Mouse (Mus musculus) midbrain, embryonic 13.5 days (tissue): ENCODE measurements at regions not wholly inside any gene's neighbourhood (a gene's known extent, or its start where the extent isn't known, plus 50 kb on each side); places are given as distances from the start of the nearest gene placed in this dataset.

Experiments
- ATAC-seq: fragments of 200-750 bp; cut with Nextera tagmentation; 2 replicates; pipeline ENCODE4 v1.8.0; 2017; ENCODE audit warnings: mild to moderate bottlenecking, moderate TSS enrichment, moderate library complexity
- H3K27ac ChIP-seq: fragments of 300-500 bp; sonication (generic); 2 replicates; pipeline ENCODE4 v1.5.1; 2015; ENCODE audit warnings: inconsistent platforms, mild to moderate bottlenecking, moderate library complexity
- H3K27me3 ChIP-seq: fragments of 300-500 bp; sonication (generic); 2 replicates; pipeline ENCODE4 v1.6.1; 2015; ENCODE audit warnings: mild to moderate bottlenecking, inconsistent platforms
- H3K36me3 ChIP-seq: fragments of 300-500 bp; sonication (generic); 2 replicates; pipeline ENCODE4 v1.6.1; 2015; ENCODE audit warnings: mild to moderate bottlenecking, inconsistent platforms
- H3K4me1 ChIP-seq: fragments of 300-500 bp; sonication (generic); replicated peaks from 2 replicates; pipeline ENCODE4 v1.6.1; 2015; ENCODE audit warnings: inconsistent platforms
- H3K4me2 ChIP-seq: fragments of 300-500 bp; sonication (generic); replicated peaks from 2 replicates; pipeline ENCODE4 v1.6.1; 2015; ENCODE audit warnings: moderate library complexity, mild to moderate bottlenecking, inconsistent platforms
- H3K4me3 ChIP-seq: fragments of 300-500 bp; sonication (generic); replicated peaks from 2 replicates; pipeline ENCODE4 v1.5.1; 2015; ENCODE audit warnings: mild to moderate bottlenecking, inconsistent platforms
- H3K9ac ChIP-seq: fragments of 300-500 bp; sonication (generic); replicated peaks from 2 replicates; pipeline ENCODE4 v1.6.1; 2015; ENCODE audit warnings: mild to moderate bottlenecking, inconsistent platforms
- H3K9me3 ChIP-seq: fragments of 300-500 bp; sonication (generic); 2 replicates; pipeline ENCODE4 v1.6.1; 2016; ENCODE audit warnings: mild to moderate bottlenecking, inconsistent platforms
- WGBS: fragments of 180-500 bp; shearing (Covaris S2); methylation state at CpG from one replicate; pipeline ENCODE4 v1.1.7; 2015; 5-methylcytosine and 5-hydroxymethylcytosine counted together

DNA sequence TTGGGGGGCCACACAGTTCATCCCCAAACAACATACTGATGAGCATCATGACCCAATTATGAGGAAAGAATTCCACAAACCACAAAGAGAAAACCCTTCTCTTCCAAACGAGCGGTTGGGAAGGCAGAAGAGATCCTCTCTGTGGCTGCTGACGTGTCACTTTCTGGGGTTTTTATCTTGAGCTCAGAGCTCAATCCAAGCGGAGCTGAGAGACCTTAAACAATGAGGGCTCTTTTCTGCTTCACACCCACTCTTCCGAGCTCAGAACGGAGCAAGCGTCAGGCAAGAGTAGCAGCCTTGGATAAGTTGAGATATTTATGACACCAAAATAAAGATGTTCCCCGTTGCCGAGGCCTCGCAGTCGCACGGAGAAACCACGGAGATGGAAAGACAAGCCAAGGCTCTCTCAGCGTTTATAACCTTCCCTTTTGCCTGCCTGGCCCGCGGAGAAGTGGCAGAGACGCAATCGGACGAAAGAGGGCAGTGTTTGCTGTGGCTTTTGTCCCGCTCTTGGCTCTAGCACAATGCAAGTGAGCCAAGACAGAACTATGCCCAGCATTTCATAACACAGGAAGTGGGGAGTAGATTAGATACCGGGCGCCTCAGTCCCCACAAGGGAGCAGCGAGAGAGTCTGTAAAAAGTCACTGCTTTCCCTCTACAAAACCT lies 100.7 kb downstream of the Chic2 start:
- ATAC-seq: peak; percentile 81
- H3K9ac ChIP-seq: peak overlapping the region; percentile 57
- peaks cover 79% of the 10 kb centered on the region for H3K27me3 ChIP-seq
- H3K27ac ChIP-seq: no peak overlapping the region
- H3K4me3 ChIP-seq: peak overlapping the region; percentile 34
- no peaks in the 10 kb centered on the region for H3K36me3 ChIP-seq
- WGBS: 1% methylated on average over 23 of the region's 23 CpGs
- peak overlapping the region; percentile 60 for H3K4me2 ChIP-seq
- H3K9me3 ChIP-seq: no peaks in the 10 kb centered on the region
- H3K4me1 ChIP-seq: peaks cover 5% of the 10 kb centered on the region; the same call in 1 of the 2 replicates

DNA sequence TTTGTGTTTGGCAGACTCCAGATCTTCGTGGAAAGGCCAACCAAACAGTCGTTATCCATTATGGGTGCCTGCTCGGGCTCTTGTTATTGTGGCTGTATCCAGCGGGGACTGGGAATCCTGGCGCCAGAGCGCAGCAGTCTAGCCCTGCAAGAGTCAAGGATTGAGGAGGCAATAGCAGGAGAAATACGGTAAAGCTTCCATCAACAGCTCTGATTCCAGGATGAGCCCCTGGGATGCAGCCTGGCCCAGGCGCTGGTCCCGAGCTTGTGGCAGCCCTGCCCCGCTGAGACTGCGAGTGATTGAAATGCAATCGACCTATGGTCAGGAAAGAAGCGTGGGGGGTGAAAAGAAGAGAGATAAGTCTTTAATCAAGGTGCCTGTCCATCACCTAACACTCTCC lies 103.1 kb downstream of the Chic2 start:
- Histone ChIP-seq H3K27ac (no peak overlapping the region), H3K36me3 (no peaks in the 10 kb centered on the region), H3K9me3 (no peaks in the 10 kb centered on the region), H3K4me3 (no peak overlapping the region), H3K9ac (no peak overlapping the region), H3K4me2 (peak overlapping the region; percentile 11), H3K27me3 (peaks cover 71% of the 10 kb centered on the region), H3K4me1 (peaks cover 5% of the 10 kb centered on the region; the same call in 1 of the 2 replicates)
- WGBS: under 1% methylated on average over 13 of the region's 13 CpGs
- no peak for ATAC-seq

DNA sequence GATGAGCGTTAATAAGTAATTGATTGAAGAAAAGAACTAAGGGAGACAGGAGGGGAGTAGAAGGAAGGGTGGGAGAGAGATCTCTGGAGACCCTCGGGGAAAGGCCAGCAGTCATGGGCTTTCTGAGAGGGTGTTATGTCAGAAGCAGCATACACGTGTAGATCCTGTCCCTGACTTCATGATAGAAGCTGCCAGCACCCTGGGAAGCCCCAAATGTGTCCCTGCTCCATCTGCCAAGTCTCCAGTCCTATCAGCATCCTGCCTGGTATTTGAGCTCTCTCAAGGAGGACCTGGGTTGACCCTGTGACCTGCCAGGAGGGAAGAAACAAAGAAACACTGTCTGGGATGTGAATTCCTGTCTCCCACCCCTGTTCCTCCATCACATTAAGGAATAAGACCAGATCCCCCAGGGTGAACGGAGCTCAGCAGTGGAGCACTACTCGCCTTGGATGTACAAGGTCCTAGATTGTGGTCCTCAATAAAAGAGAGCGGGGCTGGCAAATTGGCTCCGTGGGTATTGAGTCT lies 107.1 kb downstream of the Chic2 start:
- H3K4me2 ChIP-seq: no peak overlapping the region
- H3K36me3 ChIP-seq: no peaks in the 10 kb centered on the region
- peaks cover 5% of the 10 kb centered on the region; the same call in 1 of the 2 replicates for H3K4me1 ChIP-seq
- H3K9ac ChIP-seq: no peak overlapping the region
- no peak overlapping the region for H3K4me3 ChIP-seq
- 55% methylated on average over 7 of the region's 7 CpGs for WGBS
- H3K9me3 ChIP-seq: no peaks in the 10 kb centered on the region
- H3K27ac ChIP-seq: no peak overlapping the region
- peaks cover 45% of the 10 kb centered on the region for H3K27me3 ChIP-seq
- ATAC-seq: no peak

DNA sequence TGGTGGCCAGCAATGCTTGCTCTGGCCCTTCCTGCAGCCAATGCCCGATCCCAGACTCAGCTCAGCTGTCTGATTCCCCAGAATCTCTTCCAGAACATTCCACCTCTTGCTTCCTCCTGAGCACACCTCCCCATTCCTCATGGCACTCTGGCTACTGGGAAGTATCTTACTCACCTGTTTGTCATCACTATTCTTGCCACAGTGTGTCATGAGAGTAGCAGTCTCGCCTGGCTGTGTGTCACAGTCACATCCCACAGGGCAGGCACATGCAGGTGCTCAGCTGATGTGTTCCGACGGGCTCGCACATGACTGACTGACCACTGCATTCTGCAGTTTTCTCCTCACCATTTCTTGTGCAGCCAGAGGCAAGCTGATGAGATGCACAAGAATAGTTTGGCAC lies 108.5 kb downstream of the Chic2 start:
- Histone ChIP-seq H3K9me3 (no peaks in the 10 kb centered on the region), H3K4me1 (no peaks in the 10 kb centered on the region), H3K9ac (no peak overlapping the region), H3K27ac (no peak overlapping the region), H3K27me3 (peaks cover 33% of the 10 kb centered on the region), H3K36me3 (no peaks in the 10 kb centered on the region), H3K4me3 (no peak overlapping the region), H3K4me2 (no peak overlapping the region)
- 89% methylated on average over 5 of the region's 5 CpGs for WGBS
- ATAC-seq: no peak

DNA sequence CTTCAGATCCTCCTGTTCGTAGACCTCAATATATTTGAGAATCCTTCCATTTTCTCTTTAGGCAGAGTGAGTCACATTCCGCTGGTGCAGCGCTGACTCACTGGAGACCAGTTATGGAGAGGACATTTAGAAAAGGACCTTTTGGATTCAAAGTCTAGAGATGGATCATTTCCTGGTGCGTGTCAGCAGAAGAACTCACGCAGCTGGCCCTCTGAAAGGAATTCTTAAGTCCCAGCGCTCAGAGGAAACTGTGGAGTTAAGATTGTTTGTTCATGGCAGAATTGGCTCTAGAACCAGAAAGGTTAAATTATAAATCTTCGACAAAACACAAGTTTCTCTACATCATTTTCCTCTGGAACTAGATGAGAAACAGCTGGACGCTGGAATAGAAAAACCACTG lies 108.9 kb downstream of the Chic2 start:
- H3K4me3 ChIP-seq: no peak overlapping the region
- peaks cover 29% of the 10 kb centered on the region for H3K27me3 ChIP-seq
- H3K9me3 ChIP-seq: no peaks in the 10 kb centered on the region
- no peaks in the 10 kb centered on the region for H3K36me3 ChIP-seq
- no peak for ATAC-seq
- no peak overlapping the region for H3K4me2 ChIP-seq
- H3K4me1 ChIP-seq: no peaks in the 10 kb centered on the region
- no peak overlapping the region for H3K9ac ChIP-seq
- H3K27ac ChIP-seq: no peak overlapping the region
- 87% methylated on average over 8 of the region's 8 CpGs for WGBS

DNA sequence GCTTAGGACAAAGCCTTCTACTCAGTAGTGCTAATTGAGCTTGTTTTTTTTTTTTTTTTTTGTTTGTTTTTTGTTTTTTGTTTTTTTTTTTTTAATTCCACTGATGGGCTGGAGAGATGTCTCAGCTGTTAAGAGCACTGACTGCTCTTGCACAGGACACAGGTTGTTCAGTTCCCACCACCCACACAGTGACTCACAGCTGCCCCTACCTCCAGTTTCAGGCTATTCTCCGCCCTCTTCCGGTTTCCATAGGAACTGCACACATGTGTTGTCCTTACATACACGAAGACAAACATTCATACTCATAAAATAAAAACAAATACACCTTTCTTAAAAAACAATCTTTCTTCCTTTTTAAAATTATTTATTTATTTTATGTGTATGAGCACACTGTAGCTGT lies 111.3 kb downstream of the Chic2 start:
- ATAC-seq: no peak
- WGBS: 92% methylated on average over 3 of the region's 3 CpGs
- H3K27me3 ChIP-seq: peaks cover 9% of the 10 kb centered on the region; the same call in 1 of the 2 replicates

DNA sequence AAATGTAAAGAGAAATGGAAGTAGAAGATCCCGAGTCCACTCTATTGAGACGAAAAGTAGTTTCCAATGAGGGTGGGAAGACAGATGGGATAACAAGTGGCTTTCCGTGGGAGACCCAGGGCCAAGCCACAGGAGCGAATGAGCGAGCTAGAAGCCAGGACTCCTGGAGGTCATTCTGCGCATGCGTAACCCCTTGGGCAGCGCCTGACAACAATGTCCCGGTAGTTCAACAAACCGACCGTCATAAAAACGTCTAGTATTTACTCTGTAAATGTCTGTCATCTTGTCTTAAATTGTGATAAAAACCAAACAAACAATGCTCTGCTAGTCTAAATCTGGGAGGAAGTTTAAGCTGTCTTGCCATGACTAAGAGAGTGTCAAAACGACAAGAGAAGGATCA lies 112.4 kb downstream of the Chic2 start:
- 92% methylated on average over 13 of the region's 13 CpGs for WGBS
- Histone ChIP-seq H3K27me3 (peaks cover 4% of the 10 kb centered on the region; the same call in 1 of the 2 replicates), H3K4me3 (no peak overlapping the region), H3K27ac (no peak overlapping the region), H3K4me2 (no peak overlapping the region), H3K4me1 (no peaks in the 10 kb centered on the region), H3K9me3 (no peaks in the 10 kb centered on the region), H3K9ac (no peak overlapping the region), H3K36me3 (no peaks in the 10 kb centered on the region)
- no peak for ATAC-seq

More for the DNA sequence above, 111.3 kb downstream of the Chic2 start:
- Histone ChIP-seq H3K9ac (no peak overlapping the region), H3K36me3 (no peaks in the 10 kb centered on the region), H3K27ac (no peak overlapping the region), H3K4me2 (no peak overlapping the region), H3K4me1 (no peaks in the 10 kb centered on the region), H3K9me3 (no peaks in the 10 kb centered on the region), H3K4me3 (no peak overlapping the region)

DNA sequence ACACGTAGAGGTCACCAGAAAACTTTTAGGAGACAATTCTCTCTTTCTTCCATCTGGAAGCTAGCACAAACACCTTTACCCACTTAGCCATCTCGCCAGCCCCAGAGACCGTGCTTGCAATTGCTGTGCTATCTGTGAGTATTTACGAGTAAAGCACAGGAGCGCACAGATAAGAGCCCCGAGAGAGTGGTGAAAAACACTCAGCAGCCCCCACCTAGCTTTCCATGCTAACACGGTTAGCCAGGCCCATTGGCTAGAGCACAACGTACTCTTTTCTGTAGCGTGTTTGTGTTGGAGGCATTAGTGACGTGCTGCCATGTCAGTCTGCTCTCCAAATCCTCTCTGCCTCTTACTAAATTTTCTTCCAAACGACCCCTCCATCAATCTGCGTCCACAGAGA lies 112.8 kb downstream of the Chic2 start:
- no peaks in the 10 kb centered on the region for H3K36me3 ChIP-seq
- 0 out of 2 replicates have a peak, but pooled peaks cover 4% of the 10 kb centered on the region for H3K27me3 ChIP-seq
- H3K27ac ChIP-seq: no peak overlapping the region
- no peaks in the 10 kb centered on the region for H3K9me3 ChIP-seq
- H3K4me2 ChIP-seq: no peak overlapping the region
- no peak for ATAC-seq
- 91% methylated on average over 12 of the region's 12 CpGs for WGBS
- no peak overlapping the region for H3K4me3 ChIP-seq
- no peak overlapping the region for H3K9ac ChIP-seq
- H3K4me1 ChIP-seq: no peaks in the 10 kb centered on the region

DNA sequence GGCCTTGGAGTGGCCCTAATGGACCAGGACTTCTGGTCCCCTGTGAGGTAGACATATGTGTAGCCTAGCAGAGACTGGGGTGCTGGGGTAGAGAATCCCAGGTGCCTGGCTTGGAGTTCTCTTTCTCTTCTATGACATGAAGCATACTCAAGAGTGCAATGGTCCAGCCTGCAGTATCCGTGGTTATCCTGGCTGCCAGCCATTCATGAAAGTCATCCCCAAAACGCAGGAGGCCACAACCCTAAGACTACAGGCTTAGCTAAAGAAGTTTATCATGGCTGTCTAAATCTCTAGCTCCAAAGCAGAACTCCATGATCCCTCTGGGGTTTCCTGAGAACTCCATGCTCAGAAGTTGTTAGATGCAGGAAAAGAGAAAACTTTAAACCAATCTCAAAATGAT lies 117.0 kb downstream of the Chic2 start:
- no peak overlapping the region for H3K4me2 ChIP-seq
- no peaks in the 10 kb centered on the region for H3K4me1 ChIP-seq
- no peak for ATAC-seq
- H3K9ac ChIP-seq: no peak overlapping the region
- no peaks in the 10 kb centered on the region for H3K9me3 ChIP-seq
- WGBS: 83% methylated on average over 2 of the region's 2 CpGs
- H3K4me3 ChIP-seq: no peak overlapping the region
- no peaks in the 10 kb centered on the region for H3K36me3 ChIP-seq
- no peak overlapping the region for H3K27ac ChIP-seq
- no peaks in the 10 kb centered on the region for H3K27me3 ChIP-seq

DNA sequence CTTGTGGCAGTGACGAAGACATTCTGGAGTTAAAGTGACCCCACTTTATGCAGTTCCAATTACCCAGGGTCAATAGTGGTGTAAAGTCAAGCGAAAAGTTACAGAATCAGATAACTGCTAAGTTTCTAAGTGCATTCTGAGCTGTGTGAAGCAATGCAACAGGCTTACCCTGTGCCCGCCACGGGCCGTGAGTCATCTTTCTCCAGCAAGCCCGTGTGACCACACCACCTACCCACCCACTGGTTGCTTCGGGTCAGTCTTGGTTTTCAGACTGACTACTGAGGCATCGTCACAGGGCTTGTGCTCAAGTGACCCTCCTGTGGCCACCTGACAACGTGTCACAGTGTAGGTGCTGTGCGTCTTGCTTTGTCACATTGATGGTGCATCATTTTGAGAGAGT lies 118.8 kb downstream of the Chic2 start:
- Histone ChIP-seq H3K4me2 (no peak overlapping the region), H3K4me3 (no peak overlapping the region), H3K9me3 (no peaks in the 10 kb centered on the region), H3K27ac (no peak overlapping the region), H3K4me1 (no peaks in the 10 kb centered on the region), H3K27me3 (no peaks in the 10 kb centered on the region), H3K9ac (no peak overlapping the region), H3K36me3 (no peaks in the 10 kb centered on the region)
- WGBS: 91% methylated on average over 10 of the region's 10 CpGs
- ATAC-seq: no peak

DNA sequence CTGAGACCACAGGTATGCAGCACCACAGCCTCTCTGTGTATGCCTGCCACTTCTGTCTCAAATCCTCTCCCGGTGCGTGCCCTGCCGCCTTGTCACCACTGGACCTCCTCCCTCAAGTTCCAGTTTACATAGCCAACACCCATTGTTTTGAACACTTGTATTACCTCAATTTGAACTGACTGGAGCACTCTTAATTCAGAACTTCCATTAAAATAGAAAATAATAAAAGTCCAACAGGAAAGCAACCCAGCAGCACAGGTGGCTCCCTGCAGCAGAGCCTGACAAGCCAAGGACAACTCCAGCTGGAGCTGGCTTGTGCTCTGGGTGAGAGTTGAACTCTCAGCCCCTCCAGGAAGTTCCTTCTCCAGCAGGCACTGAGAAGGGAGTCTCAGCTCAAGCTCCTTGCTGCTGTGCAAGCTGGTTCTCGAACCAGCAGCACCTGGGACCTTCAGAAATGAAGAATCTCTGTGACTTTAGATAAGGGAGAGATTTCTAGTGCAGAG lies 120.5 kb downstream of the Chic2 start:
- Histone ChIP-seq H3K36me3 (no peaks in the 10 kb centered on the region), H3K4me1 (no peaks in the 10 kb centered on the region), H3K27me3 (no peaks in the 10 kb centered on the region), H3K9me3 (no peaks in the 10 kb centered on the region), H3K4me2 (no peak overlapping the region), H3K27ac (no peak overlapping the region), H3K4me3 (no peak overlapping the region), H3K9ac (no peak overlapping the region)
- no peak for ATAC-seq
- WGBS: 82% methylated on average over 4 of the region's 4 CpGs

DNA sequence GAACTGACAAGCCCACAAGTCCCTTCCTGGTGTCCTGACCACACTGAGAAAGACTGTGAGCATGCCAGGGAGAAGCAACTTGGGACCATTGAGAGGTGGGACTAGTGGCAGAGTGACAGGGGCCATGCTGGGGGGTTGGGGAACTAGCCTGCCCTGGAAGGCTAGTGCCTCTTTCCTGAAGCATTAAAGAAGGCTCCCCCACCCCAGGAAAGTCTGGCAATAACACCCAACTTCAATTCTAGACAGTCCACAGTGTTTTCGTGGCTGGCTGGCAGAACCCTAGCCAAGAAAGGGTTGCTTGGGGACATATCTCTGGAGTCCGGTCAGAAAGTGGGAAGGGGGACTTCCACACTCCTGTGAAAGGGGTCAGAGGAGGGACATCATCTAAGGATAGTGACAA lies 121.2 kb downstream of the Chic2 start:
- H3K4me3 ChIP-seq: no peak overlapping the region
- no peaks in the 10 kb centered on the region for H3K4me1 ChIP-seq
- H3K4me2 ChIP-seq: no peak overlapping the region
- H3K27me3 ChIP-seq: no peaks in the 10 kb centered on the region
- ATAC-seq: no peak
- H3K9ac ChIP-seq: no peak overlapping the region
- WGBS: 85% methylated on average over 2 of the region's 2 CpGs
- no peaks in the 10 kb centered on the region for H3K9me3 ChIP-seq
- H3K36me3 ChIP-seq: no peaks in the 10 kb centered on the region
- no peak overlapping the region for H3K27ac ChIP-seq

DNA sequence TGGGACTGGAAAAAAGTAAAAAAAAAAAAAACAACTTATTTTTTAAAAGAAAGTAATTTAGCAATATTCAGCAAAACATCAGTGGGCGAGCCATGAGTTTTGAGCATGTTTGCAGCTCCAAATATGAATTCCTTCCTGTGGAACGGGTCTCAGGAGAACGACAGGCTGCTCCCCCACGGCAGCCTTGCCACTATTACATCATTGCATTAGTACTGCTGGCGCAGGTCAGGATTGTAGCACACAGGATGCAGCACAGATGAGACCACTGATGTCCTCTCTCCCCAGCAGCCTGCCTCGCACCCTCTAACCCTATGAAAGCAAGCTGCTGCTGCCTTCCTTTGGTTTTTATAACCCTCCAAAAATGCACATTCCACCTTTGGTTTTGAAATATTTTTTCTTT lies 121.7 kb downstream of the Chic2 start:
- H3K36me3 ChIP-seq: no peaks in the 10 kb centered on the region
- H3K4me2 ChIP-seq: no peak overlapping the region
- no peak overlapping the region for H3K9ac ChIP-seq
- ATAC-seq: no peak
- no peaks in the 10 kb centered on the region for H3K9me3 ChIP-seq
- no peak overlapping the region for H3K4me3 ChIP-seq
- H3K27me3 ChIP-seq: no peaks in the 10 kb centered on the region
- WGBS: 88% methylated on average over 6 of the region's 6 CpGs
- H3K4me1 ChIP-seq: no peaks in the 10 kb centered on the region
- H3K27ac ChIP-seq: no peak overlapping the region
